Mouse (Mus musculus): ENCODE measurements at regions not wholly inside any gene's neighbourhood (a gene's known extent, or its start where the extent isn't known, plus 50 kb on each side); places are given as distances from the start of the nearest gene placed in this dataset.
A peak's percentile ranks its signal among the peaks of the same experiment; 100 is the strongest.

DNA sequence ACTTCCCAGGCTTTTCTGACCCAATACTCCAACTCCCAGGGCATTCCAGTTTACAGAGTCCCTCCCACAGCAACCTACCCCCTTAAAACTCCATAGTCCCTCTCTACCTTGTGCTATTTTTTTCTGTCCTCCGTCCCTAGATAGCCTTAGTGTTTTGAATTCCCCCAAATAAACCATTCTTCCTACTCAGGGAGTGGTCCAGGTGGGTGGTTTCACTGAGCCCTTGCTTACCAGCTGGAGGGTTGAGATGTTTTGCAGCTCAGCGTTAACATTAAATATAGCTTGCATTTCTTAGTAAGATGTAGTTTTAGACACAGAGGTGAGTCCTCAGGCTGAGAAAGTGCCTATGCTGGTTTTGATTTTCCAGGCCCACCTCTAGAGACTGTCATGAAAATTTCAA is 313.0 kb downstream of the Bmper start:
- no peaks in the 10 kb centered on the region for H3K4me1 ChIP-seq (replicated peaks; ENCODE audit: control insufficient read depth, insufficient read depth, low read length)
- H3K27ac ChIP-seq (ENCODE audit: low read length), result no peak overlapping the region
- no peak overlapping the region for H3K9ac ChIP-seq (ENCODE audit: low read length)
- H3K4me3 ChIP-seq (ENCODE audit: low read length), result no peak overlapping the region
- no peak for ATAC-seq (ENCODE audit: low read depth)
- no peaks in the 10 kb centered on the region for H3K36me3 ChIP-seq (ENCODE audit: control insufficient read depth, insufficient read depth, low read length)
- no peaks in the 10 kb centered on the region for H3K9me3 ChIP-seq (ENCODE audit: control insufficient read depth, low read length)
- 71% methylated on average over 2 of the region's 2 CpGs for WGBS
- H3K4me2 ChIP-seq (ENCODE audit: low read depth, low read length), result no peak overlapping the region
- H3K27me3 ChIP-seq (ENCODE audit: control insufficient read depth, insufficient read depth, low read depth, low read length), result no peaks in the 10 kb centered on the region

DNA sequence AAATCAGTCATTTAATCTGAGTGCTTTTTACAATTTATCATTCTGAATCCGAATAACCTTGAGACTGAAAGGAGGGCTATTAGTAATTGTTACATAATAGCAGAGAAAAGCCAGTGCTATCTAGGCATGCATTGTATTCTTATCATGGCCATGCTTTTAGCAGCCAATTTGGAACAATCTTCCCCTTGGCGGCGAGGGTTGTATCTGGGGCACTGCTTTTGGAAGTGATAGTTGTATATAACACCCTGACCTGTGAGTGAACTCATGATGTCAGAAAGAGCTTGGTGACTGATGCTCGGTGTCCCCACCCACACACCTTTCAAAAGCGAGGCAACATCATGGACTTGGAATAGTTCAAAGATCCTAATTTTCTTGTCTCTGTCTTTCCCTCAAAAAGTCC is 315.2 kb downstream of the Bmper start:
- H3K9ac ChIP-seq (ENCODE audit: low read length), result no peak overlapping the region
- H3K4me1 ChIP-seq (replicated peaks; ENCODE audit: control insufficient read depth, insufficient read depth, low read length), result no peaks in the 10 kb centered on the region
- H3K27me3 ChIP-seq (ENCODE audit: control insufficient read depth, insufficient read depth, low read depth, low read length), result no peaks in the 10 kb centered on the region
- no peak overlapping the region for H3K4me2 ChIP-seq (ENCODE audit: low read depth, low read length)
- H3K4me3 ChIP-seq (ENCODE audit: low read length), result no peak overlapping the region
- H3K27ac ChIP-seq (ENCODE audit: low read length), result no peak overlapping the region
- no peak for ATAC-seq (ENCODE audit: low read depth)
- 27% methylated on average over 5 of the region's 5 CpGs for WGBS
- no peaks in the 10 kb centered on the region for H3K36me3 ChIP-seq (ENCODE audit: control insufficient read depth, insufficient read depth, low read length)
- H3K9me3 ChIP-seq (ENCODE audit: control insufficient read depth, low read length), result no peaks in the 10 kb centered on the region

- Histone ChIP-seq H3K4me1 (replicated peaks; ENCODE audit: control insufficient read depth, insufficient read depth, low read length) (no peaks in the 10 kb centered on the region), H3K4me3 (ENCODE audit: low read length) (no peak overlapping the region), H3K27me3 (ENCODE audit: control insufficient read depth, insufficient read depth, low read depth, low read length) (no peaks in the 10 kb centered on the region), H3K9ac (ENCODE audit: low read length) (no peak overlapping the region), H3K36me3 (ENCODE audit: control insufficient read depth, insufficient read depth, low read length) (no peaks in the 10 kb centered on the region), H3K27ac (ENCODE audit: low read length) (no peak overlapping the region), H3K4me2 (ENCODE audit: low read depth, low read length) (no peak overlapping the region), H3K9me3 (ENCODE audit: control insufficient read depth, low read length) (no peaks in the 10 kb centered on the region)
- WGBS, result 54% methylated on average over 2 of the region's 2 CpGs
- ATAC-seq (ENCODE audit: low read depth), result no peak
These were observed 328.8 kb downstream of the Bmper start for GRCm38 (mm10) chr9:23551692-23552091.

GRCm38 (mm10) chr9:23553766-23554165 is 330.9 kb downstream of the Bmper start:
- no peaks in the 10 kb centered on the region for H3K4me1 ChIP-seq (replicated peaks; ENCODE audit: control insufficient read depth, insufficient read depth, low read length)
- H3K27me3 ChIP-seq (ENCODE audit: control insufficient read depth, insufficient read depth, low read depth, low read length), result no peaks in the 10 kb centered on the region
- no peak overlapping the region for H3K9ac ChIP-seq (ENCODE audit: low read length)
- no peak for ATAC-seq (ENCODE audit: low read depth)
- no peak overlapping the region for H3K4me3 ChIP-seq (ENCODE audit: low read length)
- H3K4me2 ChIP-seq (ENCODE audit: low read depth, low read length), result no peak overlapping the region
- no peak overlapping the region for H3K27ac ChIP-seq (ENCODE audit: low read length)
- no peaks in the 10 kb centered on the region for H3K9me3 ChIP-seq (ENCODE audit: control insufficient read depth, low read length)
- no peaks in the 10 kb centered on the region for H3K36me3 ChIP-seq (ENCODE audit: control insufficient read depth, insufficient read depth, low read length)
- 76% methylated on average over 1 of the region's 1 CpGs for WGBS

GRCm38 (mm10) chr9:23557601-23558000 is 334.7 kb downstream of the Bmper start:
- H3K9ac ChIP-seq (ENCODE audit: low read length), result no peak overlapping the region
- ATAC-seq (ENCODE audit: low read depth), result peak; percentile 89
- no peak overlapping the region for H3K4me2 ChIP-seq (ENCODE audit: low read depth, low read length)
- no peaks in the 10 kb centered on the region for H3K27me3 ChIP-seq (ENCODE audit: control insufficient read depth, insufficient read depth, low read depth, low read length)
- H3K9me3 ChIP-seq (ENCODE audit: control insufficient read depth, low read length), result no peaks in the 10 kb centered on the region
- no peaks in the 10 kb centered on the region for H3K4me1 ChIP-seq (replicated peaks; ENCODE audit: control insufficient read depth, insufficient read depth, low read length)
- no peak overlapping the region for H3K4me3 ChIP-seq (ENCODE audit: low read length)
- 65% methylated on average over 3 of the region's 3 CpGs for WGBS
- H3K27ac ChIP-seq (ENCODE audit: low read length), result no peak overlapping the region
- no peaks in the 10 kb centered on the region for H3K36me3 ChIP-seq (ENCODE audit: control insufficient read depth, insufficient read depth, low read length)

GRCm38 (mm10) chr9:23561924-23562323 is 339.0 kb downstream of the Bmper start:
- Histone ChIP-seq H3K9me3 (ENCODE audit: control insufficient read depth, low read length) (no peaks in the 10 kb centered on the region), H3K4me3 (ENCODE audit: low read length) (no peak overlapping the region), H3K9ac (ENCODE audit: low read length) (no peak overlapping the region), H3K4me2 (ENCODE audit: low read depth, low read length) (no peak overlapping the region), H3K4me1 (replicated peaks; ENCODE audit: control insufficient read depth, insufficient read depth, low read length) (no peaks in the 10 kb centered on the region), H3K36me3 (ENCODE audit: control insufficient read depth, insufficient read depth, low read length) (no peaks in the 10 kb centered on the region), H3K27ac (ENCODE audit: low read length) (no peak overlapping the region), H3K27me3 (ENCODE audit: control insufficient read depth, insufficient read depth, low read depth, low read length) (no peaks in the 10 kb centered on the region)
- 70% methylated on average over 3 of the region's 3 CpGs for WGBS
- no peak for ATAC-seq (ENCODE audit: low read depth)

DNA sequence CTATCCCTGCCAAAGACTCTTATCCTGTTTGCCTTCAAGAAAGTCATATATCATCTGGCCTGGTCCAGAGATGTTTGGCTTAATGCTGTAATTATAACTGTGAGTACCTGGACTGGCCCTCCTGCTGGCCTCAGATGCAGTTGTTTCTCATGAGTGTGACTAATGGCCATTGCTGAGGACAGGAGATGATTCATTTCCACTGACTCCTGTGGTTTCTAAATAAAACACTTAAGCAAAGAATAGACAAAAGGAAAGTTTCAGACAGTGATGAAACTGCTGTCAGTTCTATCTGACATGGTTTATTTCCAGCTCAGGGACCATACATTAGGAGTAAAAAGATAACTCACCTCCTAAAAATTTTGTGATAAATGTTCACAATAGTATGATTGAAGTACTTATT is 344.2 kb downstream of the Bmper start:
- Histone ChIP-seq H3K27me3 (ENCODE audit: control insufficient read depth, insufficient read depth, low read depth, low read length) (no peaks in the 10 kb centered on the region), H3K36me3 (ENCODE audit: control insufficient read depth, insufficient read depth, low read length) (no peaks in the 10 kb centered on the region), H3K4me1 (replicated peaks; ENCODE audit: control insufficient read depth, insufficient read depth, low read length) (no peaks in the 10 kb centered on the region), H3K4me2 (ENCODE audit: low read depth, low read length) (no peak overlapping the region), H3K4me3 (ENCODE audit: low read length) (no peak overlapping the region), H3K27ac (ENCODE audit: low read length) (no peak overlapping the region), H3K9me3 (ENCODE audit: control insufficient read depth, low read length) (no peaks in the 10 kb centered on the region), H3K9ac (ENCODE audit: low read length) (no peak overlapping the region)
- ATAC-seq (ENCODE audit: low read depth), result no peak

DNA sequence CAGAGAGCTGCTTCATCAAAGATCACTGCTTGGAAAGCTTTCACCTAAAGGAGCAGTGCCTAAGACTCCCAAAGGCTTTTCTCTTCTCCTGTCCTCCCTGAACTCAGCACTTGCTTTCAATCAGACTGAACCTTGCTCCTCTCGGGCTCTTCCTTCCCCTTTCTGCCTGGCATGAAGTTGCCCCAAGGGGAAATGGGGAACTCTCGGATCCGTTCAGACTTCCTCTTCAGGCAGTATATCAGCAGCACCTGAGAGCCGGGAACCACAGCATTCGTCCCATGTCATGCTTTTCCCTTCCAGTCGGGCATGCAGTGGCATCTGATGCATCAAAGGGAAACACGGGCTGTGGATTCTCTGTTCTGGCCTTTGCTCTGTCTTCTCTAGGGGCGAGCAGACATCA is 347.3 kb downstream of the Bmper start:
- ATAC-seq (ENCODE audit: low read depth), result no peak
- Histone ChIP-seq H3K9ac (ENCODE audit: low read length) (no peak overlapping the region), H3K9me3 (ENCODE audit: control insufficient read depth, low read length) (no peaks in the 10 kb centered on the region), H3K36me3 (ENCODE audit: control insufficient read depth, insufficient read depth, low read length) (no peaks in the 10 kb centered on the region), H3K4me3 (ENCODE audit: low read length) (no peak overlapping the region), H3K27me3 (ENCODE audit: control insufficient read depth, insufficient read depth, low read depth, low read length) (no peaks in the 10 kb centered on the region), H3K27ac (ENCODE audit: low read length) (no peak overlapping the region), H3K4me2 (ENCODE audit: low read depth, low read length) (no peak overlapping the region), H3K4me1 (replicated peaks; ENCODE audit: control insufficient read depth, insufficient read depth, low read length) (no peaks in the 10 kb centered on the region)
- 51% methylated on average over 8 of the region's 8 CpGs for WGBS

DNA sequence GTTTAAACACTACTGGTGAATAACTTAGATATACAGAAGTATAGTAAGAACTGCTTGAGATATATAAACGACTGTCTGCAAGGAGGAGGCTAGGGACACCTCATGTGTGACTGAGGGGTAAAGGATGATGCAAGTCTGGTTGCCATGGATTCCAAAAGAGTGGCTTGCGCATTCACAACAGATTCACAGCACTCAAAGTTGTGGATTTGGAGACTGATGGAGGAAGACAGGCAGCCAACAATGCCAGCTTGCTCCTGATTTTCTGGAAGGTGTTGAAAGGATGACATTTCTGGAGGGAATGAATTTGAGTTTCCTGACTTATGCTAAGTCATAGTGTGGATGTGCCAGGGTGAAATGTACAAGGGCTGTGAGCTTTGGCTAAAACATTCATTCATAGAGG is 353.4 kb downstream of the Bmper start:
- peaks cover 8% of the 10 kb centered on the region; the same call in 1 of the 2 replicates for H3K4me1 ChIP-seq (replicated peaks; ENCODE audit: control insufficient read depth, insufficient read depth, low read length)
- no peak overlapping the region for H3K27ac ChIP-seq (ENCODE audit: low read length)
- H3K27me3 ChIP-seq (ENCODE audit: control insufficient read depth, insufficient read depth, low read depth, low read length), result no peaks in the 10 kb centered on the region
- no peaks in the 10 kb centered on the region for H3K36me3 ChIP-seq (ENCODE audit: control insufficient read depth, insufficient read depth, low read length)
- WGBS, result 73% methylated on average over 2 of the region's 2 CpGs
- no peak for ATAC-seq (ENCODE audit: low read depth)
- H3K9me3 ChIP-seq (ENCODE audit: control insufficient read depth, low read length), result no peaks in the 10 kb centered on the region
- no peak overlapping the region for H3K4me2 ChIP-seq (ENCODE audit: low read depth, low read length)
- no peak overlapping the region for H3K9ac ChIP-seq (ENCODE audit: low read length)
- H3K4me3 ChIP-seq (ENCODE audit: low read length), result no peak overlapping the region

- ATAC-seq (ENCODE audit: low read depth), result peak; percentile 73
- 33% methylated on average over 6 of the region's 6 CpGs for WGBS
- H3K4me3 ChIP-seq (ENCODE audit: low read length), result no peak overlapping the region
These were observed 357.3 kb downstream of the Bmper start for GRCm38 (mm10) chr9:23580155-23580554.

More at GRCm38 (mm10) chr9:23580155-23580554, 357.3 kb downstream of the Bmper start:
- H3K36me3 ChIP-seq (ENCODE audit: control insufficient read depth, insufficient read depth, low read length), result no peaks in the 10 kb centered on the region
- no peak overlapping the region for H3K27ac ChIP-seq (ENCODE audit: low read length)
- H3K4me2 ChIP-seq (ENCODE audit: low read depth, low read length), result no peak overlapping the region
- H3K9ac ChIP-seq (ENCODE audit: low read length), result no peak overlapping the region
- H3K9me3 ChIP-seq (ENCODE audit: control insufficient read depth, low read length), result no peaks in the 10 kb centered on the region
- peaks cover 8% of the 10 kb centered on the region; the same call in 1 of the 2 replicates for H3K4me1 ChIP-seq (replicated peaks; ENCODE audit: control insufficient read depth, insufficient read depth, low read length)
- no peaks in the 10 kb centered on the region for H3K27me3 ChIP-seq (ENCODE audit: control insufficient read depth, insufficient read depth, low read depth, low read length)

All from lung, embryonic 16.5 days (tissue).